Mouse (Mus musculus): ENCODE data around the gene Mylk3.

DNA sequence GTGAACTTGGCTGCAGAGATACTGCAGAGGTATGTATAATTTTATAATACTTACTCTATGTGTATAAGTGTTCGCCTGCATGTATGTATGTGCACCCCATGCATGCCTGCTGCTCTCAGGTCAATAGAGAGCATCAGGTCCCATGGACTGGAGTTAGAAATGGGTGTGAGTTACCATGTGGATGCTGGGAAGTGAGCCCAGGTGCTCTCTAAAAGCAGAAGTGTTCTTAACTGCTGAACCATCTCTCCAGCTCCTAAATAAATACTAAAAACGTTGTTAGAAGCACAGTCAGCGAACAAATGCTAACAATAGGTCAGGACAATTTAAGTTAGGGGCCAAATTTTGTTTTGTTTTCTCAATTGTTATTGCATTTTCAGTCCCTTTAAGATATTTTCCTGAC, 83.2 kb downstream of the Mylk3 start:
- TF ChIP-seq CTCF (IDR thresholded peaks at IDR 0.05) = no peak
- no peak; the same call in 1 of the 2 replicates for TF ChIP-seq EP300 (IDR thresholded peaks at IDR 0.05)
